Mouse (Mus musculus): ENCODE data around the gene Ttll8.

Ttll8 gene

GRCm38 (mm10) chr15:88882851-88883250 lies 71.4 kb downstream of the Ttll8 start:
- no peak for DNase-seq (ENCODE audit: low spot score in 2 of 2)

GRCm38 (mm10) chr15:88881253-88882044 lies 72.8 kb downstream of the Ttll8 start:
- DNase-seq (ENCODE audit: low spot score in 2 of 2): no peak

DNA sequence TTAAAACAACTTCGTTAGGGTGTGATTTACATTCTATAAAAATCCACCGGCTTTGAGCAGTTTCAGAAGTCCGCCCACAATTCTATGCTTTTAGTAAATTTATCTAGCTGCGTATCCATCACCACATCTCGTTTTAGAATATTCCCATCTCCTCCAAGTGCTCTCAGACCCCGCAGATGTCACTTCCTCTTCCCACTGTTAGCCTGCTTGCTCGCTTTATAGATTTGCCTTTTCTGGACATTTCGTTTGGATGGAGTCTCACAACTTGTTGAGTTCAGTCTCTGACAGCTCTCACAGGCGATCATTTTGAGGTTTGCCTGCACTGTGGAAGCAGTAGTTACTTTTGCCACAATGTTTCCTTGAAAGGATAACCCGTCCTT lies 77.2 kb downstream of the Ttll8 start:
- no peak for DNase-seq (ENCODE audit: low spot score in 2 of 2)

GRCm38 (mm10) chr15:88876155-88877020 lies 77.8 kb downstream of the Ttll8 start:
- DNase-seq (ENCODE audit: low spot score in 2 of 2): peak; percentile 73 to 94

DNA sequence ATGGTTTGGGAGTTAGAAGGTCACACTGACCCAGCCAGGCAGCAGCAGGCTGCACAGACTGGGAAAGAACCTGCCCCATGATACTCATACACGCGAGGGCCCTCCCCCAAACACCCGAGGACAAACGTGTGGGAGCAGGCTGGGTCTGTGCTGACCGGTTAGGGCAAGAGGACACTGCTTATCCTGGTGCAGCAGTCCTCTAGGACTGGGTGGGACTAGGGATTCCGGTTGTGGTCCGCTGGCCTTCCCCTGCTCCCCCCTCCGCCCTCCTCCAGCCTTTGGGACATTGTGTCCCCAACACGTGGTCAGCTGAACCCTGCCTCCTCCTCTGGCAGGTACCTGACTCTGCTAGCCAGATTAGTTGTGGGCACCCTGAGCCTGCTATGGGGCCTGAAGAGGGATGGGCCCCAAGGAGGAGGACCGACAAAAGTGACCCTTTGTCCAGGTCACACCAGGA lies 78.6 kb downstream of the Ttll8 start:
- DNase-seq (ENCODE audit: low spot score in 2 of 2): no peak

- no peak for DNase-seq (ENCODE audit: low spot score in 2 of 2)
These were observed 79.7 kb downstream of the Ttll8 start for GRCm38 (mm10) chr15:88874477-88874876.

- DNase-seq (ENCODE audit: low spot score in 2 of 2): no peak
These were observed 80.2 kb downstream of the Ttll8 start for GRCm38 (mm10) chr15:88874061-88874460.

GRCm38 (mm10) chr15:88870418-88871185 lies 83.6 kb downstream of the Ttll8 start:
- DNase-seq (ENCODE audit: low spot score in 2 of 2): no peak

- no peak for DNase-seq (ENCODE audit: low spot score in 2 of 2)
These were observed 86.0 kb downstream of the Ttll8 start for GRCm38 (mm10) chr15:88868024-88868742.

- no peak for DNase-seq (ENCODE audit: low spot score in 2 of 2)
These were observed 86.7 kb downstream of the Ttll8 start for GRCm38 (mm10) chr15:88867368-88868023.

DNA sequence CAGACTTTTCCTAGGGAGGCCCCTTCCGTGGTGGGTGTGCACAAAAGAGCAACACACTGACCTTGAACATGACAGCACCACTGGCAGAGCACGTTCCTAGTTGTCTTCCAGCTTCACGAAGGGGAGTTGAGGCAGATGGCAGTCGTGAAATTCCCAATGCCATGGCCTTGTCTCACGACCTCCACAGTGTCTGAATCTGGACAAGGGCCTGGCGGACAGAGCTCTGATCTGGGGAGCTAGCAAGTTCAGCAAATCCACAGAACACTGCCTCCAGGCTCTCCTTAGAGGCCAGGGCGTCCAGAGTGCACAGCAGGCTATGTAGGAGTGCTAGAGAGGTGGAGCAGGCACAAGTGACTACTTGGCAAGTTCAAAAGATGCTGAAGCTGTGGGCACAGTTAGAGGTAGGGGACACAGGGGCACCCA lies 87.3 kb downstream of the Ttll8 start:
- no peak for DNase-seq (ENCODE audit: low spot score in 2 of 2)

DNA sequence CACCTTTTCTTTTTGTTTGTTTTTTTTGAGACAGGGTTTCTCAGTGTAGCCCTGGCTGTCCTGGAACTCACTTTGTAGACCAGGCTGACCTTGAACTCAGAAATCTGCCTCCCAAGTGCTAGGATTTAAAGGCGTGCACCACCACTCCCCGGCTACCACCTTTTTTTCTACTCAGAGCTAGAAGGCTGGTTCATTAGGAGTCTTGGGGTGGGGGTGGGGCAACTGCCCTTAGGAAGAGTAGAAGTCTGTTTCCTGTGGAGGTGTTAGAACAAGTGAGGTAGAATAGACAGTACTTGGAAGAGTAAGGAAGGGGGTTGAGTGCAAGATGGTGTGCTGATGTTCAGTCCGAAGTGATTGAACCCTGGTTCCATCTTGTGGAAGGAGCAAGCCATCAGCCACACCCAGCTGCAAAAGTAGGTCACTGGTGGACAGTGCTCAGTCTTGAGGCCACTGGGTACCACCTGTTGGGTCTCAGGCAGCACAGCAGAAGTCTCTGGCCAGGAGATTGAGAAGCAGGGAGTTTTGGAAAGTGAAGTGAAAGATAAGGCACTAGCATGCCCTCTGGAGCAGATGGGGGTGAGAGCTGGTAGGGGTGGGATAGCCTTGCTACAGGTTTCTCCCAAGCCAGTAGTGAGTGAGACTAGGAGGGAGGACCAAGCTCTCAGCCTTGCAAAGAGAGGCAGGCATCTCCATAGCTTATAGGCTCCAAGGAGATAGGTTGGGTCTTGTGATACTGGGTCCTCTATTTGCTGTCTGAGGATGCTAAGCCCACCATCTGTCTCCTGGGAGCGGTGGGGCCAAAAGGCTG lies 88.1 kb downstream of the Ttll8 start:
- DNase-seq (ENCODE audit: low spot score in 2 of 2): no peak

- no peak for DNase-seq (ENCODE audit: low spot score in 2 of 2)
These were observed 89.2 kb downstream of the Ttll8 start for GRCm38 (mm10) chr15:88865061-88865460.

DNA sequence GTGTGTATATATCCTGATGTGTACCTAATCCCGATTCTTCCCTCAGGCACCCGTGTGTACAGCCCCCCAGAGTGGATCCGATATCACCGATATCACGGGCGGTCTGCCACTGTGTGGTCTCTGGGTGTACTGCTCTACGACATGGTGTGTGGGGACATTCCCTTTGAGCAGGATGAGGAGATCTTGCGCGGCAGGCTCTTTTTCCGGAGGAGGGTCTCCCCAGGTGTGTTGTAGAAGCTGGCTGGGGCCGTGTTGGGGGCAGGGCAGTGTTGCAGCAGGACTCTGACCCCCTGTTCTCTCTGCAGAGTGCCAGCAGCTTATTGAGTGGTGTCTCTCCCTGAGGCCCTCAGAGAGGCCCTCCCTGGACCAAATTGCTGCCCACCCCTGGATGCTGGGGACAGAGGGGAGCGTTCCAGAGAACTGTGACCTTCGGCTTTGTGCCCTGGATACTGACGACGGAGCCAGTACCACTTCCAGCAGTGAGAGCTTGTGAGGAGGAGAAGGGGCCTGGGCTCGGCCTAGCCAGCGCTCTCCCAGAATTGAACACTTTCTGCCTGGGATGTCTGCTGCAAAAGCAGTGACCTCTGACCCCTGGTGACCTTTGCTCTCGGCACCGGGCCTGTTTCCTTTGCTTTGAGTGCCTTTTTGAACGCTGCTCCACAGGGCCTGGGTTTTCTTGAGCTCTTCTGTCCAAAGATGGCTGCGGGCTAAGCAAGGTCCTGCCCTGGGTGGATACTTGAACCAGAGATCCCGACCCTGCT lies 89.8 kb downstream of the Ttll8 start:
- no peak for DNase-seq (ENCODE audit: low spot score in 2 of 2)

GRCm38 (mm10) chr15:88863695-88864231 lies 90.5 kb downstream of the Ttll8 start:
- DNase-seq (ENCODE audit: low spot score in 2 of 2): peak; percentile 53 to 77

DNA sequence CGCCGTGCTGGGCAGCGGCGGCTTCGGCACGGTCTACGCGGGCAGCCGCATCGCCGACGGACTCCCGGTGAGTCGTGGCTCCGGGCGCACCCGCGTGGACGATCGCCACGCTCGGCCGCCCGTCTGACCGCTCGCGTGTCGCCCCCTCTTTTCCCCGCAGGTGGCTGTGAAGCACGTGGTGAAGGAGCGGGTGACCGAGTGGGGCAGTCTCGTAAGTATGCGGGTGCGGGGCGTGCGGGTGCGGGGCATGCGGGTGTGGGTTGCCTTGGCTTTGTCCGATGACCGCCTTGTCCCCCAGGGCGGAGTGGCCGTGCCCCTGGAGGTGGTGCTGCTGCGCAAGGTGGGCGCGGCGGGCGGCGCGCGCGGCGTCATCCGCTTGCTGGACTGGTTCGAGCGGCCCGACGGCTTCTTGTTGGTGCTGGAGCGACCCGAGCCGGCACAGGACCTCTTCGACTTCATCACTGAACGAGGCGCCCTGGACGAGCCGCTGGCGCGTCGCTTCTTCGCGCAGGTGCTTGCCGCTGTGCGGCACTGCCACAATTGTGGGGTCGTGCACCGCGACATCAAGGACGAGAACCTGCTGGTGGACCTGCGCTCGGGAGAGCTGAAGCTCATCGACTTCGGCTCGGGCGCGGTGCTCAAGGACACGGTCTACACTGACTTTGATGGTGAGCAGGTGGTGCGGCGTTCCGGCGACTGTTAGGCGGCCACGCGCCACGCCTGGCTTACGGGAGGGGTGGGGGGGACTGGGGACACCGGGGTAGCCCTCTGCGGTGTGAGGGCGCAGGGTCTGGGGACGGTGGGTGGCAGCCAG lies 91.1 kb downstream of the Ttll8 start:
- peak; percentile 39 to 80 for DNase-seq (ENCODE audit: low spot score in 2 of 2)

GRCm38 (mm10) chr15:88861772-88862622 lies 92.2 kb downstream of the Ttll8 start, which contains the start of gene Pim3:
Gene Pim3, plus strand, starts transcription at chr15:88862186.
- peak; percentile 90 to 96 for DNase-seq (ENCODE audit: low spot score in 2 of 2)

Measured in spleen, postnatal 4 days (tissue).